Mouse (Mus musculus) embryonic facial prominence, embryonic 11.5 days (tissue): ENCODE results near the gene Gm5565. TPM values are rescaled to one million over a fixed set of nuclear protein-coding genes. Genes with fewer than 3 reads are reported as not detected.

Experiments
- ATAC-seq: fragments of 200-750 bp; cut with Nextera tagmentation; replicated peaks from 2 replicates; pipeline ENCODE4 v1.8.0; 2017; ENCODE audit warnings: low read depth; ENCODE audit not compliant: insufficient number of reproducible peaks, low FRiP score, low TSS enrichment
- DNase-seq: peaks from one replicate; pipeline ENCODE4 v3.0.0-alpha.2; 2015; ENCODE audit warnings: low spot score
- H3K27ac ChIP-seq: fragments of 300-500 bp; sonication (generic); replicated peaks from 2 replicates; pipeline ENCODE4 v1.5.1; 2014; ENCODE audit warnings: mild to moderate bottlenecking, low read depth, low read length, control low read depth
- H3K27me3 ChIP-seq: fragments of 300-500 bp; sonication (generic); 2 replicates; pipeline ENCODE4 v1.6.1; 2014; ENCODE audit warnings: mild to moderate bottlenecking, low read length, moderate library complexity, mixed read lengths; ENCODE audit not compliant: control insufficient read depth, insufficient read depth
- H3K36me3 ChIP-seq: fragments of 300-500 bp; sonication (generic); replicated peaks from 2 replicates; pipeline ENCODE4 v1.6.1; 2014; ENCODE audit warnings: low read depth, mild to moderate bottlenecking, low read length, moderate library complexity, mixed read lengths; ENCODE audit not compliant: control insufficient read depth, insufficient read depth
- H3K4me1 ChIP-seq: fragments of 300-500 bp; sonication (generic); 2 replicates; pipeline ENCODE4 v1.6.1; 2014; ENCODE audit warnings: low read length, mixed read lengths; ENCODE audit not compliant: control insufficient read depth, insufficient read depth
- H3K4me2 ChIP-seq: fragments of 300-500 bp; sonication (generic); 2 replicates; pipeline ENCODE4 v1.6.1; 2014; ENCODE audit warnings: low read depth, mild to moderate bottlenecking, control low read depth, low read length, moderate library complexity
- H3K4me3 ChIP-seq: fragments of 300-500 bp; sonication (generic); 2 replicates; pipeline ENCODE4 v1.5.1; 2014; ENCODE audit warnings: low read depth, low read length, control low read depth
- H3K9ac ChIP-seq: fragments of 300-500 bp; sonication (generic); replicated peaks from 2 replicates; pipeline ENCODE4 v1.6.1; 2014; ENCODE audit warnings: mild to moderate bottlenecking, control low read depth, low read length
- H3K9me3 ChIP-seq: fragments of 300-500 bp; sonication (generic); replicated peaks from 2 replicates; pipeline ENCODE4 v1.6.1; 2016; ENCODE audit warnings: mild to moderate bottlenecking, low read length, inconsistent platforms, mixed read lengths; ENCODE audit not compliant: control insufficient read depth
- WGBS: fragments of 180-500 bp; shearing (Covaris S2); extraction: QIAGEN DNeasy Blood & Tissue Kit; methylation state at CpG from one replicate; pipeline ENCODE4 v1.1.7; 2014; 5-methylcytosine and 5-hydroxymethylcytosine counted together
- polyA plus RNA-seq: library from polyadenylated mRNA; unstranded; fragments of >200 nt; fragmentation: Nextera tagmentation; extraction: Ambion mirVana; gene quantifications from 2 replicates; pipeline ENCODE4 v1.2.1, GENCODE M21; 2014

Gm5565 gene
- polyA plus RNA-seq, 1 experiment from 2014 or later = not detected

DNA sequence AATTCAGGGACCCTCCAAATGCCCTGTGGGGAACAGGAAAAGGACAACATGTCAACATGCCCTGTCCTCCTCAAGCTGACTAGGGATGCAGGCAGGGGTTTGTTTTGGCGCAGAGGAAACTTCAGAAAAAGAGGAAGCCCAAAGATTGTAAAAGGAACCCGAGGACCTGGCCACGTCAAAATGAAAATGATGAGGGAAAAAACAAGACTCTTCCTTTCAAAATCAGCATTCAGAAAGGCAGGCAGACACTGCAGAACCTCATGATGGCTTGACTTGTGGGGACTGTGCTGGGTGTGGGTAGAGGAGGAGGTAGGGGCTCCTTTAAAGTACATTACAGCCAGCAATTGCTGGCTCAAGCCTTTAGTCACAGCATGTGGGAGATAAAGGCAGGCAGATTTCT is 9.9 kb downstream of the Gm5565 start:
- Histone ChIP-seq H3K9me3 (no peaks in the 10 kb centered on the region), H3K36me3 (no peaks in the 10 kb centered on the region), H3K4me1 (no peaks in the 10 kb centered on the region), H3K4me2 (no peak overlapping the region), H3K27me3 (no peaks in the 10 kb centered on the region), H3K4me3 (no peak overlapping the region), H3K9ac (no peak overlapping the region), H3K27ac (no peak overlapping the region)
- 80% methylated on average over 3 of the region's 3 CpGs for WGBS
- ATAC-seq (no peak), DNase-seq (no peak)

DNA sequence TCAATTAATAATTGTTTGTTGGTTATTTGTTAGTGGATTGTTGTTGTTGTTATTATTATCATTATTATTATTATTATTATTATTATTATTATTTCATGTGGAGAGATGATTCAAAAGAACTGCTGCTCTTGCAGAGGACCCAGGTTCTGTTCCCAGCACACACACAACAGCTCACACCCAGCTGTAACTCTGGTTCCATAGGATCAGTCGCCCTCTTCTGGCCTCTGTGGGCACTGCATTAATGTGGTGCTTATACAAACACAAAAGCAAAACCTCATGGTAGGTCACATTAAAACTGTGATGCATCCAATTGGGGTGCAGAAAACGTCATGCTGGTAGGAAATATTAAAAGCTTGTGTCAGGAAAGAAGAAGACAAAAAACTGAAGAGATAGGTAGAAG is 12.4 kb downstream of the Gm5565 start:
- DNase-seq (peak; percentile 47), ATAC-seq (no peak)
- no peaks in the 10 kb centered on the region for H3K9me3 ChIP-seq
- 43% methylated on average over 2 of the region's 2 CpGs for WGBS
- no peak overlapping the region for H3K4me3 ChIP-seq
- no peak overlapping the region for H3K27ac ChIP-seq
- H3K36me3 ChIP-seq = no peaks in the 10 kb centered on the region
- H3K27me3 ChIP-seq = no peaks in the 10 kb centered on the region
- H3K4me2 ChIP-seq = no peak overlapping the region
- H3K9ac ChIP-seq = no peak overlapping the region
- no peaks in the 10 kb centered on the region for H3K4me1 ChIP-seq

Other genes with a start within 250 kb of the Gm5565 start
- gene Cyp3a25, start 150.9 kb downstream of the Gm5565 start, polyA plus RNA-seq = not detected in 2 replicates
- gene Cyp3a59, start 81.3 kb downstream of the Gm5565 start, polyA plus RNA-seq = not detected in 2 replicates
- gene Gm6309, start 10.2 kb upstream of the Gm5565 start, polyA plus RNA-seq = not detected in 2 replicates
- gene 1700001J03Rik, start 24.8 kb upstream of the Gm5565 start, polyA plus RNA-seq = not detected in 2 replicates
- 23.7 and 29.2 TPM in 2 replicates for gene Rnf6, start 61.0 kb upstream of the Gm5565 start, polyA plus RNA-seq
- 33.8 and 39.0 TPM in 2 replicates for gene Cdk8, start 70.7 kb upstream of the Gm5565 start, polyA plus RNA-seq
- 3.8 and 3.9 TPM in 2 replicates for gene Wasf3, start 224.4 kb upstream of the Gm5565 start, polyA plus RNA-seq